Mouse (Mus musculus): ENCODE data around the gene Lefty2.

DNA sequence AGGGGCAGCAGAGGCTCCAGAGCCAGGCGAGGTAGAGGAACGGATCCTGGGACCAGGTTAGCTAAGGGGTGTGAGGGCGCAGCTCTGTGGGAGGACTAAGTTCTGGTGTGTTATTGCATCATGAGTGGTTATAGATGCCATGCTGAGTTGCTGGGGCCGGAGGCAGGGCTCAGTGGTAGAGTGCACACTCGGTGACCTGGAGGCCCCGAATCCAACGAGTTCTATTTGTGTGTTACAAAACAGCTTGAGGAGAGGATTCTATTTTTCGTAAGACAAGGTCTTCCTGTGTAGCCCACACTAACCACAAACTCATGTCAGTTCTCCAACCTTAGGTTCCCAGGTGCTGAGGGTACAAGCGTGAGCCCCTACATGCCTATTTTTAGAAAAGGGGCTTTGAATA lies 8.4 kb upstream of the Lefty2 start:
- TF ChIP-seq POLR2A (IDR thresholded peaks at IDR 0.05; ENCODE audit: borderline replicate concordance, control insufficient read depth, low read depth, low read length) (no peak), CTCF (IDR thresholded peaks at IDR 0.05; ENCODE audit: control insufficient read depth, insufficient read depth, low read length) (no peak)
